Mouse (Mus musculus): ENCODE measurements around the gene Kctd5. TPM values are rescaled to one million over a fixed set of nuclear protein-coding genes. Genes with fewer than 3 reads are reported as not detected.

The Kctd5 gene
- total RNA-seq, 2 experiments from 2014 or later = 37.6 to 48.3 TPM

DNA sequence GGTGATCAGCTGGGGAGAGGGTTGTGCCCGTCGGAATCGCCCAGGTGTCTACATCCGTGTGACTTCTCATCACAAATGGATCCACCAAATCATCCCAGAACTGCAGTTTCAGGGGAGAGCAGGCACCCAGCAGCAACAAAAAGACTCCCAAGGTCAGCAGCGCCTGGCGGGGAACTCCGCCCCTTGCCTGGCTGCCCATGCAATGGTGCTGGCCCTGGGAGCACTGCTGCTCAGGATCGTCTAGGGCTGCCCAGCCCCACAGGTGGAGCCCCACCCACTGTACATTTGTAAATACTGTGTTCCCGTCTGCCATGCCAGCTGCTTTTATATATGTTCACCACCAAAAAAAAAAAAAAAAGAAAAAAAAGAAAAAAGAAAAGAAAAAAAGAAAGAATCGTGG, 27.7 kb downstream of the Kctd5 start:
- DNase-seq (ENCODE audit: low spot score in 2 of 2) = no peak
- intact Hi-C loops (cut with DNase I) = no loop called here

- no peak for DNase-seq (ENCODE audit: low spot score in 2 of 2)
- intact Hi-C loops (cut with DNase I) = no loop called here
Observed at GRCm38 (mm10) chr17:24044482-24044881, 28.8 kb downstream of the Kctd5 start.

DNA sequence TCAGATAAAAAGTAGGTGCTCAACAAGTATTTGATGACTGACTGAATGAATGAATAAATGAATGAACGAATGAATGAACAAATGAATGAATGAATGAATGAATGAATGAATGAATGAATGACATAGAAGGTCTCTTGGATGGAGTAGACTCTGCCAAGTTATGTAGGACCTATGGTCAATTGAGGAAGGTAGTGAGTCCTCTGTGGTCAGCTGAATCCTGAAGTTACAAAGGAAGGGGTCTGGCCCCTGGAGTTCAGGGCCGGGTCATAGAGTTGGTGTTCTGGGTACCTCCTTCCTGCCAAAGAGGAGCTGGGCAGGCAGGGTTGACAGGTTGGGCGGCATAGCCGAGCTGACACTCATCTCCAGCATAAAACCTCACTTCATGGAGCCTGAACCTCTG, 35.4 kb downstream of the Kctd5 start, which contains the start of gene Prss27:
Gene Prss27, plus strand, starts transcription at position 301 of the 400 bp plus-strand sequence.
- DNase-seq (ENCODE audit: low spot score in 2 of 2) = no peak
- intact Hi-C loops (cut with DNase I) = no loop called here

DNA sequence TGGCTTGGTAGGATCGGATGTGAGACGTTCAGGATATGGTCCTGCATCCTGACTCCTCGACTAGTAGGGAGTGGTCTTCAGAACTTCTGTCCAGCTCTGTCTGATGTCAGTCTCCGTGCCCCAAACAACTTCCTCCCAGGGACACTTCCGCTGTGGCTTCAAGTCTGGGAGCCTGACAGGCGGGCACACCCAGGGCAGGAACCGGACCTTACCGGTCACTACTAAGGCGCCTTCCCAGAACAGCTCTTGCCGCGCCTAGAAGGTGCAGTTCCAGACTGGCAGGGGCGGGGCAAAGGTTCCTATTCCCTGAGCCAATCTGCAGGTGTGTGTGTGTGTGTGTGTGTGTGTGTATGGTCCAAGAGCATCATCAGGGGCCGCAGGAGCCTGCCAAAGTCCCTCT, 35.9 kb downstream of the Kctd5 start:
- intact Hi-C loops (cut with DNase I) = no loop called here
- no peak for DNase-seq (ENCODE audit: low spot score in 2 of 2)

DNA sequence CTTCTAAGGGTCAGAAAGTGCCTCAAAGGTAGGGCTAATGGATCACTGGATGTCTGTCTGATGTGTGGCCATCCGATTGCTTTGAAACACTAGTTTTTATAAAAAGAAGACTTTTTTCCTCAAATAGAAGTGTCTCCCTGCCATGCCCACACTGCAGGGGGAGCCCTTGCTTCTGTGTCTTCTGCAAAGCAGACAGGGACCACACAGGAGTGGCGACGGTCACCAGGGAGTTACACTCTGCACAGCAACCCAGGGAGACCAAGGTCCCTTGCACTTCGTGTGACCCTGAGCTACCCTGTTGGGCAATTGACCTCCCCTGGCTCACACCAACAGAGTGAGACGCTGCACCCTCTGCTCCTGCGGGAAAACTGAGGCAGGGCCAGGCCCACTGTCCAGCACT, 36.3 kb downstream of the Kctd5 start:
- DNase-seq (ENCODE audit: low spot score in 2 of 2) = no peak
- intact Hi-C loops (cut with DNase I) = no loop called here

DNA sequence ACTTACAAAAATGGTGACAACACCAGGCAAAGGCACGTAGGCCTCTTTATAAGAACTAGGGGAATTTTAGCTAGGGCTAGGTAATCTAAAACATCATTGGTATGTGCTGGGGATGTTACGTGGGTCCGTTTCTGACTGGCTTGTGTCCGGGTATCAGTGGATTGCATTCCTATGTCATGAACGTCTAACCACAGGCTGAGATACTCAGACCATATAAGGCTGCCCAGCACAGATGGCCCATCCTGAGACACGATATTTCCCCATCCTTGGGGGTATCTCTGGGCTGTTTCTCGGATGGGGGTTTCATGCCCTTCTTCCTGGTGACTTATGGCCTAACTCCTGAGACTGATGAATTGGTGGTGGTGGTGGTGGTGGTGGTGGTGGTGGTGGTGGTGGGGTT, 38.2 kb downstream of the Kctd5 start:
- intact Hi-C loops (cut with DNase I) = no loop called here
- no peak for DNase-seq (ENCODE audit: low spot score in 2 of 2)

- intact Hi-C loops (cut with DNase I) = no loop called here
- DNase-seq (ENCODE audit: low spot score in 2 of 2) = no peak
Observed at GRCm38 (mm10) chr17:24030551-24030950, 42.7 kb downstream of the Kctd5 start.

- DNase-seq (ENCODE audit: low spot score in 2 of 2) = peak in 1 of 2 experiments; percentile 43
- intact Hi-C loops (cut with DNase I) = no loop called here
Observed at GRCm38 (mm10) chr17:24029477-24029876, 43.8 kb downstream of the Kctd5 start.

DNA sequence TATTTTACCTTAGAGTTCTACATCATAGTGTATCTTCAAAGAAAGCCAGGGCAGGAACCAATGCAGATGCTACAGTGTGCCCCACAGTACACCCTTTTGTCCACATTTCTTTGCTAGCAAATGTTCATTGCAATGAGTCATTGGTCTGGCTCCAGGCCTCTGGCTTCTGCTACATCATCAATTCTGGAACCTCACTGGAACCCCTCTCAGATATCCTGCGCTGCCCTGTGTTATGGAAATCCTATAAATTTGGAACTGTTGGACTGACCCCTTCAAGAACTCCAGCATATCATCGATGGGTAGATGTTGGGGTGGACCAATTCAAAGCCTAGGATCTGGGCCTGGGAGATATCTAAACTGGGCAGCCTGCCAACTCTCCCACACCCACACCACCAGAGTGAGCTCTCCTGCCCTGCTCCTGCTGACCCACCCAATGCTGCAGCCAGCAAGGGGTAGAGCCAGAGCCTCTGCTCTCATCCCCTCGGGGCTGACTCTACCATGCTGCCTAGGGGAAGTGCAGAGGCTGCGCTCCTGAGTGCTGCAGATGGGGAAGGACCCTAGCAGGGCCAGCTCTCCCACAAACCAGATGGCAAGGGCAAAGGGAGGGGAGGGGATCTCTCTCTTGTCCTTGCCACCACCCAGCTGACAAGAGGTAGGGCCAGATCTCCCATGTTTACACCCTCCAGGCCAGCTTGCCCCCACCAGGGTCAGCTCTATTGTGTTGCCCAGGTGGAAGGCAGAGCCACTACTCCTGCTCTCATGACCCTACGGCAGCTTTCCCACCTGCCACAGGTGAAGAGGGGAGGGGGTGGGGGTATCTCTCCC, 51.7 kb downstream of the Kctd5 start:
- intact Hi-C loops (cut with DNase I) = no loop called here
- no peak for DNase-seq (ENCODE audit: low spot score in 2 of 2)

DNA sequence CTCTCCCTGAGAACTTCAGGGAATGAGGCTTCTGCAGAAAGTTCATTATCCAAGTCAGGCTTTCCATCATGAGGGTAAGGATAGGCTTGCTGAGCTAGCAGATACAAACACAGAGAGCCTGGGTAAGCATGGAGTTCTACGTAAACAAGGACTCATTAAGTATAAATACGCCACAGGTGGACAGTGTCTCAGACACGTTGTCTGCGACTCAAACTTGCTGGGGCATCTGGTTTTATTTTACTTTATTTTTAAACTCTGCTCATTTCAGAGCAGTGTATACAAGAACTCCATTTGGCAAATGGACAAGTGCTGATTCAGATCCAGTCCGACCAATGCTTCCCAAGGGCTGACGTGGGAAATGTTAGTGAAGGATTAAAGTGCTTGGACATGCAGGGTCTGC, 52.6 kb downstream of the Kctd5 start:
- intact Hi-C loops (cut with DNase I) = no loop called here
- no peak for DNase-seq (ENCODE audit: low spot score in 2 of 2)

DNA sequence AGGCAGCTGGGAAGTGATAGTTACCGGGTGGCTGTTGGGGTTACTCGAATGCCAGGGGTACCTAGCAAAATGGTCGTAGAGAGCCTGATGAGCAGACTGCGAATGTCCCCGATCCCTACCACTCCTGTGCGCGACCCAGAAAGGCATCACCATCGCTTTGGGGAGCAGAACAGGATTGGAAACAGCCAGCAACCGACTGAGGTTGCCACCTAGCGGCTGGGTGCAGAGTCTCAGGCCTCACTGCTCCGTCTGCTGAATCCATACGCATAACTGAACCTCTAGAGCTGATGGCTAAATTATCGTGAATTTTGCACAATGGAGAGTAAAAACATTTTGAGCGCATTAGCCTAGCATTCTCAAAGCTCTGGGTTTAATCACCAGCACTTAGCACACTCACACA, 57.6 kb downstream of the Kctd5 start:
- intact Hi-C loops (cut with DNase I) = no loop called here
- DNase-seq (ENCODE audit: low spot score in 2 of 2) = peak in 1 of 2 experiments; percentile 31

DNA sequence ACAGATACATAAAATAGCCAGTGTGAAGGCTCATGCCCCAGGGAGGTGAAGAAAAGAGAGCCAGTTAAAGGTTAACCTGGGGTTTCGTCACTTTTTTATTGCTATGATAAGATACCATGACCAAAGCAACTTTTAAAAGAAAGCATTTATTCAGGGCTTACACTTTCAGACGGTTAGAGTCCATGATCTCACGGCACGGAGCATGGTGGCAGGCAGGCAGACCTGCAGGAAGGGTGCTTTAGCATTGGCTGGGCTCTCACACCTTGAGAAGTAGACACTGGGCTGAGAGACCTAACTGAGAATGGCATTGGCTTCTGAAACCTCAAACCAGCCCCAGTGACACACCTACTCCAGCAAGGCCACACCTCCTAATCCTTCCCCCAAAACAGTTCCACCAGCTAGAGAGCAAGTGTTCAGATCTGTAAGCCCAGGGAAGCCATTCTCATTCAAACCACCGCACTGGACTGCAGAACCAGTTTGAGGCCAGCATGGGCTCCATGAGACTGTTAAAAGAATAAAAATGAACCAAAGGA, 58.8 kb downstream of the Kctd5 start:
- intact Hi-C loops (cut with DNase I) = no loop called here
- no peak for DNase-seq (ENCODE audit: low spot score in 2 of 2)

DNA sequence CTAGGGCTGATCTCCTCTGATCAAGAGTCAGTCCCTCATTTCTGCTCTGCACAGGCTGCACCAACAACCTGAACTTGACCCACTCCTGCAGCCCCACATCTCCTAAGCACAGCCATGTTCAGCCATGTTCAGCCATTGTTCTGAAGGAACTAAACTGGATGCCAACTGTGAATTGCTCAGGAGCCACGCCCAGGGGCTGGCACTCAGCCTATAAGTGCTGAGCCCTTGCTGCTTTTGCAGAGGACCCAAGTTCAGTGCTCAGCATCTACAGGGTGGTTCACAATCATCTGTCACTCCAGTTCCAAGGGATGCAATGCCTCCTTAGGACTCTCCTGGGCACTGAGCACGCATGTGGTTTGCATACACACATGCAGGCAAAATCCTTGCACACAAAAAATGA, 60.4 kb downstream of the Kctd5 start:
- no peak for DNase-seq (ENCODE audit: low spot score in 2 of 2)
- intact Hi-C loops (cut with DNase I) = no loop called here

- peak in 1 of 2 experiments; percentile 19 for DNase-seq (ENCODE audit: low spot score in 2 of 2)
- intact Hi-C loops (cut with DNase I) = no loop called here
Observed at GRCm38 (mm10) chr17:24009617-24010016, 63.7 kb downstream of the Kctd5 start.

- no peak for DNase-seq (ENCODE audit: low spot score in 2 of 2)
- intact Hi-C loops (cut with DNase I) = no loop called here
Observed at GRCm38 (mm10) chr17:24008105-24008504, 65.2 kb downstream of the Kctd5 start.

GRCm38 (mm10) chr17:24007391-24007790, 65.9 kb downstream of the Kctd5 start:
- DNase-seq (ENCODE audit: low spot score in 2 of 2) = no peak
- intact Hi-C loops (cut with DNase I) = no loop called here

DNA sequence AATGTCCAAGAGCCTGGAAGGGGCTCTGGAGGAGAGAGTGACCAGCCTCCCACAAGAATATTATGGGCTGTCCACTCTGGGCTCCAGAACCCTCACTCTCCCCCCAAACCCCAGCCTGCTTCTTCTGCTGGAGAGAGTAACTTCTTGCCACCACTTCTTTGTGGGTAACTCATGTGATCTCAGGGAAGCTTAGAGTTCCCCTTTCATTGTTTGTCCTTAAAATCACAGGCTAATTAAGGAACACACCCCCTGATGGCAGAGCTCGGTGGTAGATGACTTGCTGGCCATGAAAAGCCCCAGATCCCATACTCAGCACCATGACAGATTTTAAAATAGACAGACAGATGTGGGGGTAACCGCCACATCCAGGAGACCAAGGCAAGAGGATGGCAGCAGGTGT, 66.4 kb downstream of the Kctd5 start:
- intact Hi-C loops (cut with DNase I) = no loop called here

DNA sequence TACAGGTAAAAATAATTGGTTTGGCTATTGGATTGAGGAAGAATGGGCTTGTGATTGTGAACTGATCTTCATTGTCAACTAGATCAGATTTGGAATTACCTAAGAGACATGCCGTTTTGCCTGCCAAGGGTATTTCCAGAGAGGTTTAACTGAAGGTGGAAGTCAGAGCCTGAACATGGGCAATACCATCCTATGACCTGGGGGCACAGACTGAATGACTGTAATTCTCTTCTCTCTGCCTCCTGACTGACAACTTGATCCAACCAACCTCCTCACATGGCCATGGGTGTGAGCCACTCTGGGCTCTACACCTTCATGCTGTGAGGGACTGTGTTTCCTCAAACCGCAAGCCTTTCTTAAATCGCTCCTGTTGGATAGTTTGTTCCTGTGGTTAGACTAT, 68.2 kb downstream of the Kctd5 start:
- intact Hi-C loops (cut with DNase I) = no loop called here
- DNase-seq (ENCODE audit: low spot score in 2 of 2) = no peak

More for the DNA sequence above, 66.4 kb downstream of the Kctd5 start:
- DNase-seq (ENCODE audit: low spot score in 2 of 2) = no peak

DNA sequence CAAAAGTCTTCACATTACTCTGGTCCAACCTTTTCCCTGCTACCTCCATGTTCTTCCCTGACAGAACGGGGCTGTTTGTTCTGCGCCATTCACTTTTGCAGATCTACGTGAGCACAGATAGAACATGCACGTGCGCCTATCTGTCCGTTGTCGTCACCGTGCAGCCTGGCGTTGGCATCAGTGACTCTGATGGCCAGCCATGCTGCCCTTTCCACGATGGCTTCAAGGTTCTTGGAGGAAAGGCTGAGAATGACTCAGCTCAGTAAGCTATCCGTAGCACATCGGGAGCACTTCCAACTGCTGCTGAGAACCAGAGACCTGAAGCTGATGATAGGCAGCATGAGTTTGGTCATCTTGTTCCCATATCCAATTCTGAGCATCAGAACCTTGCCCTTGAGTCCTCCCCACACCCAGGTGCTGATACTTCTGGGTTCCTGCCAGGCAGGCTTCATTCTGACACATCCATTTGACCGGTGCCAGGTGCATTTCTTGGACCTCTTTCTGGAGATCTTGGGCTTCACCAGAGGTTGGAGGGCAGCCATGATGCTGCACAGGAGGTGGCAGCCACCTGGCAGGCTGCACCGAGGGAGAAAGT, 69.1 kb downstream of the Kctd5 start:
- DNase-seq (ENCODE audit: low spot score in 2 of 2) = no peak

DNA sequence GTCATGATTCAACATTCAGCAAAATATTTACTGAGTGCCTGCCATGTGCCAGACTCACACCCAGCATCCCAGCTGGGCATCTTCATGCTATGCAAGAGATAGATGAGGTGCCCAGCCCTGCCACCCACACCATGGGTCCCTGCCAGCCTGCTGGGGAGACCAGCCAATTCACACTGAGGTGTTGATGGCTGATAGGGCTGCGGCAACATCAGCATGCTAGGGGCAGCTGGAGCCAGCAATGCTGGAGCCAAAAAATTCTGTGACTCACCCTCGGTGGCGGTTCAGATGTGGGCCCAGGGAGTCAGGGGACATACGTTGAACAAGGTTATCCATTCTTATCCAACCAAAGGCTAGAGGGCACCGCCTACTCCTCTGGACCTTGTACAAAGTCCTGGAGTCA, 72.9 kb downstream of the Kctd5 start:
- intact Hi-C loops (cut with DNase I) = no loop called here

More for the DNA sequence above, 69.1 kb downstream of the Kctd5 start:
- intact Hi-C loops (cut with DNase I) = no loop called here

DNA sequence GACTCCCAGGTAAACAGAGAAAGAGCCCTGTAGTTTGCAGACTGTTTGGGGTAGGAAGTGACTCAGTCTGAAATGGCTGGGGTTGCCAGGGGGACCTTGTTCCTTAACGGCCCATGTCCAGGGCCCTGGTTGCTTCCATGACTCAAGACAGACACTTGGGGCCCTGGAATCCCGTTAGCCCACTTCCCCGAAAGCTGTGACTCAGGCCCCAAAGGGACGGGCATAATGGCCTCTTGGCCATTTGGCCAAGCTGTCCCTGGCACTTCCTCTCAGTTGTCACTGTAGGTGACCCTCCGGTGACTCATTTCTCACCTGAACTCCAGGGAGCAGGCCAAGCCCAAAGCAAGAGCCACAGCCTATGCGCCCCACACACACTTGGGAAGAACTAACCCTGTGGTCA, 74.9 kb downstream of the Kctd5 start:
- intact Hi-C loops (cut with DNase I) = no loop called here
- DNase-seq (ENCODE audit: low spot score in 2 of 2) = no peak

More for the DNA sequence above, 72.9 kb downstream of the Kctd5 start:
- DNase-seq (ENCODE audit: low spot score in 2 of 2) = peak; percentile 69 to 94

Data from left cerebral cortex, postnatal 14 days (tissue).